In the genomic region with DNA sequence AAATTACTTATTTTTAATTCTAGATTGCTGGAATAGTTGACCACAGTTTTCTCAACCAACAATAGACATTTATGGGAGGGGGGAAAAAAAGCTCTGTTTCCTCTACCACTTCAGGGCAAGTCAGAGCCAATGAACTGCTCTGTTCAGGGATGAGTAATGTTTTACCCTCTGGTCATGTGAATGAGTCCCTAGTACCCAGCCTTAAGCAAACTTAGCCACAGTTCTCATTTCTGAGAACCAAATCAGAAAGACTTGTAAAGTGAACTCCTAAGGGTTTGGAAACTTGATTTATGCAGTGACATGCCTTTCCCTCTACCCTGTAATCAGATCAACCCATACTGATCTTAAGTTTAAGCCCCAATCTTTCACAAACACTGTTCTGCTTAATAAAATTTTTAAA, we compare ENCODE assay signal across 9 mouse cellular contexts. TPM values are rescaled to one million over a fixed set of nuclear protein-coding genes. Genes with fewer than 3 reads are reported as not detected.
A peak's percentile ranks its signal among the peaks of the same experiment; 100 is the strongest.
DNase-seq lines count a peak whose midpoint lies in the region; ATAC-seq and TF ChIP-seq lines count a peak whose summit lies in the region.
"Had no signal": no experiment of that assay in that cellular context is flagged by ENCODE, and none has a peak within 500 bp of the region (broad histone marks: within the 10 kb centered on the region; RNA-seq: fewer than 3 reads in every experiment).

No protein-coding gene starts in this region.

- no peak for TF ChIP-seq CTCF in layer of hippocampus, adult 2 months (conservative IDR thresholded peaks at IDR 0.05)
- TF ChIP-seq CTCF in thymus, adult 2 months (IDR thresholded peaks at IDR 0.05; ENCODE audit: borderline replicate concordance, control insufficient read depth, extremely low read depth, insufficient read depth, low read length, poor library complexity): no peak

- 0 out of 2 replicates have a peak overlapping the region, but pooled peaks have one; percentile 69 for H3K9ac ChIP-seq in hindbrain, embryonic 14.5 days
- no peak overlapping the region for H3K9ac ChIP-seq in neural tube, embryonic 13.5 days

- no peak for TF ChIP-seq POLR2A in thymus, adult 2 months (IDR thresholded peaks at IDR 0.05; ENCODE audit: control insufficient read depth, extremely low read depth, insufficient read depth, low read length, poor library complexity)

- H3K27ac ChIP-seq in layer of hippocampus, adult 2 months: no peak overlapping the region
- no peak overlapping the region for H3K27ac ChIP-seq in embryonic facial prominence, embryonic 10.5 days (replicated peaks)
- H3K27ac ChIP-seq in hindbrain, embryonic 14.5 days: no peak overlapping the region
- H3K27ac ChIP-seq in neural tube, embryonic 13.5 days (replicated peaks): no peak overlapping the region
- H3K27ac ChIP-seq in thymus, adult 2 months (ENCODE audit: control insufficient read depth, insufficient read depth, low read length): no peak overlapping the region

- peaks cover 16% of the 10 kb centered on the region; the same call in 1 of the 2 replicates for H3K4me1 ChIP-seq in embryonic facial prominence, embryonic 10.5 days
- H3K4me1 ChIP-seq in hindbrain, embryonic 14.5 days (replicated peaks; ENCODE audit: control insufficient read depth, insufficient read depth, low read length): peaks cover 11% of the 10 kb centered on the region
- peaks cover 37% of the 10 kb centered on the region for H3K4me1 ChIP-seq in neural tube, embryonic 13.5 days (replicated peaks)
- peaks cover 4% of the 10 kb centered on the region for H3K4me1 ChIP-seq in thymus, adult 2 months (replicated peaks; ENCODE audit: control insufficient read depth, insufficient read depth, low read length)

- H3K27me3 ChIP-seq in embryonic facial prominence, embryonic 10.5 days (replicated peaks; ENCODE audit: low read depth, poor library complexity, severe bottlenecking): 0 out of 2 replicates have a peak, but pooled peaks cover 5% of the 10 kb centered on the region
- H3K27me3 ChIP-seq in hindbrain, embryonic 14.5 days (ENCODE audit: control insufficient read depth, insufficient read depth, low read length): no peaks in the 10 kb centered on the region
- no peaks in the 10 kb centered on the region for H3K27me3 ChIP-seq in neural tube, embryonic 13.5 days
- H3K27me3 ChIP-seq in thymus, adult 2 months (ENCODE audit: control insufficient read depth, insufficient read depth, low read length): no peaks in the 10 kb centered on the region

- H3K4me2 ChIP-seq in hindbrain, embryonic 14.5 days (replicated peaks): peak overlapping the region; percentile 78
- peak overlapping the region; percentile 67 for H3K4me2 ChIP-seq in neural tube, embryonic 13.5 days

- H3K36me3 ChIP-seq in embryonic facial prominence, embryonic 10.5 days (replicated peaks): peaks cover 17% of the 10 kb centered on the region
- 0 out of 2 replicates have a peak, but pooled peaks cover 3% of the 10 kb centered on the region for H3K36me3 ChIP-seq in hindbrain, embryonic 14.5 days (replicated peaks; ENCODE audit: control insufficient read depth, insufficient read depth)
- peaks cover 11% of the 10 kb centered on the region for H3K36me3 ChIP-seq in neural tube, embryonic 13.5 days
- H3K36me3 ChIP-seq in thymus, adult 2 months (ENCODE audit: control insufficient read depth, insufficient read depth, low read length): no peaks in the 10 kb centered on the region

- no peak for DNase-seq in layer of hippocampus, adult 2 months (ENCODE audit: low spot score in 2 of 2)
- no peak for DNase-seq in layer of hippocampus, postnatal 25 days (ENCODE audit: extremely low spot score in 1 of 2, low spot score in 1 of 2)
- DNase-seq in embryonic facial prominence, embryonic 10.5 days (ENCODE audit: low spot score): no peak
- no peak for DNase-seq in hindbrain, embryonic 14.5 days (ENCODE audit: low spot score)
- no peak for DNase-seq in testis, postnatal 10 days (ENCODE audit: low spot score)
- DNase-seq in thymus, adult 2 months: no peak
- DNase-seq: adrenal gland, adult 8-10 months had no signal

- H3K9me3 ChIP-seq in embryonic facial prominence, embryonic 10.5 days: 0 out of 2 replicates have a peak, but pooled peaks cover 3% of the 10 kb centered on the region
- 0 out of 2 replicates have a peak, but pooled peaks cover 3% of the 10 kb centered on the region for H3K9me3 ChIP-seq in hindbrain, embryonic 14.5 days (ENCODE audit: control insufficient read depth, low read length)
- H3K9me3 ChIP-seq in neural tube, embryonic 13.5 days: no peaks in the 10 kb centered on the region

- peak overlapping the region; percentile 97; the same call in 1 of the 2 replicates for H3K4me3 ChIP-seq in layer of hippocampus, adult 2 months
- H3K4me3 ChIP-seq in embryonic facial prominence, embryonic 10.5 days: peak overlapping the region; percentile 90; the same call in 1 of the 2 replicates
- H3K4me3 ChIP-seq in hindbrain, embryonic 14.5 days (replicated peaks; ENCODE audit: low read length): peak overlapping the region; percentile 84
- peak overlapping the region; percentile 82 for H3K4me3 ChIP-seq in neural tube, embryonic 13.5 days
- no peak overlapping the region for H3K4me3 ChIP-seq in thymus, adult 2 months (ENCODE audit: control insufficient read depth, insufficient read depth, low read length)
- H3K4me3 ChIP-seq: erythroblast, embryonic 14.5 days had no signal

- no peak for ATAC-seq in hindbrain, embryonic 14.5 days (ENCODE audit: low FRiP score)
- ATAC-seq in neural tube, embryonic 13.5 days (ENCODE audit: low read depth): no peak

RNA-seq across cellular contexts. Expression of a gene that starts 2.9 kb away (rescaled TPM):
- 10 to 100 TPM; 40.7 to 45.9 TPM for total RNA-seq in layer of hippocampus, adult 2 months (2021)
- 10 to 100 TPM; 34.3 to 44.4 TPM for total RNA-seq in layer of hippocampus, postnatal 25 days (2021)
- polyA plus RNA-seq in embryonic facial prominence, embryonic 10.5 days (2016; fragmentation: Nextera tagmentation; extraction: Ambion mirVana): 18.5 and 19.0 TPM in 2 replicates
- polyA plus RNA-seq in hindbrain, embryonic 14.5 days (2014; fragmentation: Nextera tagmentation; extraction: Ambion mirVana): 17.0 and 20.0 TPM in 2 replicates
- polyA plus RNA-seq in neural tube, embryonic 13.5 days (2015; fragmentation: Nextera tagmentation; extraction: Ambion mirVana): 18.2 and 19.8 TPM in 2 replicates
- polyA plus RNA-seq in thymus, adult 2 months (2012; rRNA removed): 13.0 and 16.2 TPM in 2 replicates
